Mouse (Mus musculus) lung, embryonic 15.5 days (tissue): ENCODE data around the gene Ldlrad3. TPM values are rescaled to one million over a fixed set of nuclear protein-coding genes. Genes with fewer than 3 reads are reported as not detected.

Experiments used
- ATAC-seq: fragments of 200-750 bp; cut with Nextera tagmentation; 2 replicates; pipeline ENCODE4 v1.8.0; 2017; ENCODE audit warnings: moderate number of reproducible peaks, borderline replicate concordance; ENCODE audit not compliant: low FRiP score, low TSS enrichment; ENCODE audit errors: extremely low read depth
- H3K27ac ChIP-seq: fragments of 300-500 bp; sonication (generic); 2 replicates; pipeline ENCODE4 v1.5.1; 2015; ENCODE audit warnings: moderate library complexity, mild to moderate bottlenecking, inconsistent platforms
- H3K27me3 ChIP-seq: fragments of 300-500 bp; sonication (generic); 2 replicates; pipeline ENCODE4 v1.6.1; 2015; ENCODE audit warnings: inconsistent platforms
- H3K36me3 ChIP-seq: fragments of 300-500 bp; sonication (generic); 2 replicates; pipeline ENCODE4 v1.6.1; 2015; ENCODE audit warnings: inconsistent platforms
- H3K4me1 ChIP-seq: fragments of 300-500 bp; sonication (generic); 2 replicates; pipeline ENCODE4 v1.6.1; 2015; ENCODE audit warnings: inconsistent platforms
- H3K4me2 ChIP-seq: fragments of 300-500 bp; sonication (generic); 2 replicates; pipeline ENCODE4 v1.6.1; 2015; ENCODE audit warnings: inconsistent platforms, mild to moderate bottlenecking, moderate library complexity
- H3K4me3 ChIP-seq: fragments of 300-500 bp; sonication (generic); 2 replicates; pipeline ENCODE4 v1.5.1; 2015; ENCODE audit warnings: mild to moderate bottlenecking, inconsistent platforms
- H3K9ac ChIP-seq: fragments of 300-500 bp; sonication (generic); 2 replicates; pipeline ENCODE4 v1.6.1; 2015; ENCODE audit warnings: inconsistent platforms
- H3K9me3 ChIP-seq: fragments of 300-500 bp; sonication (generic); 2 replicates; pipeline ENCODE4 v1.6.1; 2016; ENCODE audit warnings: inconsistent platforms
- WGBS: fragments of 180-500 bp; shearing (Covaris S2); methylation state at CpG from one replicate; pipeline ENCODE4 v1.1.7; 2015; 5-methylcytosine and 5-hydroxymethylcytosine counted together
- polyA plus RNA-seq: library from polyadenylated mRNA; unstranded; fragments of >200 nt; fragmentation: Nextera tagmentation; extraction: Ambion mirVana; gene quantifications from 2 replicates; pipeline ENCODE4 v1.2.1, GENCODE M21; 2015

Ldlrad3 gene
- polyA plus RNA-seq, 1 experiment from 2014 or later = 48.5 TPM

GRCm38 (mm10) chr2:101978534-101979525 lies 207.4 kb downstream of the Ldlrad3 start:
- WGBS = 35% methylated on average over 21 of the region's 21 CpGs
- no peaks in the 10 kb centered on the region for H3K9me3 ChIP-seq
- ATAC-seq = no peak
- H3K4me1 ChIP-seq = peaks cover 47% of the 10 kb centered on the region
- no peaks in the 10 kb centered on the region for H3K27me3 ChIP-seq
- no peaks in the 10 kb centered on the region for H3K36me3 ChIP-seq
- no peak overlapping the region for H3K4me3 ChIP-seq
- H3K4me2 ChIP-seq = no peak overlapping the region
- no peak overlapping the region; the same call in 1 of the 2 replicates for H3K9ac ChIP-seq
- no peak overlapping the region for H3K27ac ChIP-seq

DNA sequence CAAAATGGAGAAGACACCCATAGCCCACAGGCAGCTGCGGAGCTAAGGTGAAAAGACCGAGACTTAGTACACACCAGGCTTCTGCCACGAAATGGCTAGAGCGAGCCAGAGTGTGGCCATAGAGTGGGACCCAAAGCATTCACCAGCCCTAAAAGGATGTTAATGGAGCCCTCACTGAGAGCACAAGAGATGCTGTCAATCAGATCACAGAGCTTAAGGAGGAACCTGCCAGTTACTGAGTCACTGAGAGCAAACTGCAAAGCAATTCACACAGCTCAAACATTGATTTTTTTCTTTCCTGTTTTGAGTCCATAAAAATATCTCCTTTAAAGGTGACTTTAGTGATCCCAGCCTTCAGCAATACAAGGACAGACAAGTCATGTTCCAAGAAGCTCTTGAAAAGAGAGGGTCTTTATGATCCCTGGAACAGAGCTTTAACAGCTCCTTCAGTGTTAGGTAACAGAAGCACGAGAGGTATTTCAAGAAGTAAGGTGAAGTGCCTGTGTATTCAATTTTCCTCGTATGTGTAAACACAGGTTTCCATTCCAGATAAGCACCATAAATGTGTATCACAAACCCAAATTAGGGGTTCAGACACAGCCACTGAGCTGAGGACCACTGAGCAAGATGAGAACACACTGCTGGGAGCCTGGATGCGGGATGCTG lies 209.7 kb downstream of the Ldlrad3 start:
- H3K9ac ChIP-seq = no peak overlapping the region
- no peaks in the 10 kb centered on the region for H3K36me3 ChIP-seq
- H3K27ac ChIP-seq = no peak overlapping the region
- peaks cover 25% of the 10 kb centered on the region for H3K4me1 ChIP-seq
- 72% methylated on average over 7 of the region's 7 CpGs for WGBS
- no peaks in the 10 kb centered on the region for H3K27me3 ChIP-seq
- no peaks in the 10 kb centered on the region for H3K9me3 ChIP-seq
- ATAC-seq = no peak
- H3K4me3 ChIP-seq = no peak overlapping the region
- no peak overlapping the region for H3K4me2 ChIP-seq

DNA sequence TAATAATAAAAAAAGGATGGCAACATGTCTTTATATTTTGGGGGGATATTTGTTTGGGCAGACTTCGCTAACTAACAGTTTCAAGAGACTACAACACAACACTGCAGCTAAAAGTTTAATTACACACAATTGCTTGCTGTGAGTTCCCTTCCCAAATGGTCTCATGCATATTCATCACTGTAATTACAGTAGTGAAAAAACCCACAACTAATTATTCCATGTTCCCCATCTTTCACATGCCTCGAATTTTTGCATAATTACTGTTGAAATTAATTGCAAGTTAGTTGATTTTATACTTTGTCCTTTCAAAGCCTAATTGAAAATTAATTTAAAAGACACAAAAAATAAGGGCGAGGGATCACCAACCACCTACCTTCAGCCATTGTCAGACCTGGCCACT lies 212.4 kb downstream of the Ldlrad3 start:
- Histone ChIP-seq H3K4me1 (peaks cover 14% of the 10 kb centered on the region), H3K4me2 (no peak overlapping the region), H3K27me3 (no peaks in the 10 kb centered on the region), H3K27ac (no peak overlapping the region), H3K4me3 (no peak overlapping the region), H3K9me3 (no peaks in the 10 kb centered on the region), H3K9ac (no peak overlapping the region), H3K36me3 (no peaks in the 10 kb centered on the region)
- no peak for ATAC-seq
- WGBS = 85% methylated on average over 3 of the region's 3 CpGs

- no peak overlapping the region for H3K9ac ChIP-seq
- H3K27ac ChIP-seq = no peak overlapping the region
- ATAC-seq = no peak
- WGBS = 27% methylated on average over 4 of the region's 4 CpGs
- peaks cover 26% of the 10 kb centered on the region for H3K4me1 ChIP-seq
- H3K36me3 ChIP-seq = no peaks in the 10 kb centered on the region
- no peak overlapping the region for H3K4me2 ChIP-seq
- H3K4me3 ChIP-seq = no peak overlapping the region
- no peaks in the 10 kb centered on the region for H3K27me3 ChIP-seq
- no peaks in the 10 kb centered on the region for H3K9me3 ChIP-seq
Observed at GRCm38 (mm10) chr2:101967601-101968000, 218.6 kb downstream of the Ldlrad3 start.

- no peaks in the 10 kb centered on the region for H3K9me3 ChIP-seq
- WGBS = 44% methylated on average over 7 of the region's 7 CpGs
- H3K4me1 ChIP-seq = peaks cover 26% of the 10 kb centered on the region
- ATAC-seq = no peak
- no peaks in the 10 kb centered on the region for H3K36me3 ChIP-seq
- H3K27ac ChIP-seq = no peak overlapping the region
- H3K4me3 ChIP-seq = no peak overlapping the region
- H3K9ac ChIP-seq = no peak overlapping the region
- H3K27me3 ChIP-seq = no peaks in the 10 kb centered on the region
- H3K4me2 ChIP-seq = no peak overlapping the region
Observed at GRCm38 (mm10) chr2:101967152-101967551, 219.0 kb downstream of the Ldlrad3 start.

GRCm38 (mm10) chr2:101966017-101966416 lies 220.2 kb downstream of the Ldlrad3 start:
- WGBS = 66% methylated on average over 4 of the region's 4 CpGs
- no peak overlapping the region for H3K4me2 ChIP-seq
- H3K4me1 ChIP-seq = peaks cover 33% of the 10 kb centered on the region
- no peaks in the 10 kb centered on the region for H3K9me3 ChIP-seq
- no peak overlapping the region for H3K9ac ChIP-seq
- no peak overlapping the region for H3K4me3 ChIP-seq
- H3K27ac ChIP-seq = no peak overlapping the region
- no peak for ATAC-seq
- H3K36me3 ChIP-seq = no peaks in the 10 kb centered on the region
- H3K27me3 ChIP-seq = no peaks in the 10 kb centered on the region

GRCm38 (mm10) chr2:101965515-101965914 lies 220.7 kb downstream of the Ldlrad3 start:
- WGBS = 44% methylated on average over 5 of the region's 5 CpGs

DNA sequence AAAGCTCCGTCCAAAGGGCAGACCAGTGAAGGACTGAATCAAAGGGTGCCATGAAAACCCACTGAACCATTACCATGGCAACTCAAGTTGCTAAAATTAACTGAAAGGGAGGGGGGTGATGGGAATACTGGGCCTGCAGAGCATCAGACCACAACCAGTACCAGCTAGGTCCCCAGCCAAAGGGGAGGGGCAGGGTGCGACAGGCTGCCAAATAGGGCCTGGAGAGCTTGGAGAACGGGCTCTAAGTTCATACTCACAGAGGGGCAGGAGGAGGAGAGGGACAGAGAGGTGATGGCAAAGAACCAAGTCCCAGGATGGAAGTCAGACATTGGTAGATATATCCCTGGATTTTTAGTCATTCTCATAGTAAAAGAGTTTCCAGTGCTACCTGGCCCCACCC lies 222.8 kb downstream of the Ldlrad3 start:
- no peak overlapping the region for H3K4me3 ChIP-seq
- ATAC-seq = no peak
- H3K9ac ChIP-seq = no peak overlapping the region
- no peaks in the 10 kb centered on the region for H3K36me3 ChIP-seq
- peaks cover 42% of the 10 kb centered on the region for H3K4me1 ChIP-seq
- H3K9me3 ChIP-seq = no peaks in the 10 kb centered on the region
- H3K27me3 ChIP-seq = no peaks in the 10 kb centered on the region
- no peak overlapping the region for H3K27ac ChIP-seq
- 70% methylated on average over 3 of the region's 3 CpGs for WGBS
- no peak overlapping the region for H3K4me2 ChIP-seq

More at GRCm38 (mm10) chr2:101965515-101965914, 220.7 kb downstream of the Ldlrad3 start:
- Histone ChIP-seq H3K27ac (no peak overlapping the region), H3K9me3 (no peaks in the 10 kb centered on the region), H3K4me2 (no peak overlapping the region), H3K36me3 (no peaks in the 10 kb centered on the region), H3K27me3 (no peaks in the 10 kb centered on the region), H3K4me1 (peaks cover 38% of the 10 kb centered on the region), H3K9ac (no peak overlapping the region), H3K4me3 (no peak overlapping the region)
- peak; percentile 39; the same call in 1 of the 2 replicates for ATAC-seq

- Histone ChIP-seq H3K9me3 (no peaks in the 10 kb centered on the region), H3K4me2 (no peak overlapping the region), H3K27me3 (no peaks in the 10 kb centered on the region), H3K36me3 (no peaks in the 10 kb centered on the region), H3K27ac (no peak overlapping the region), H3K9ac (no peak overlapping the region), H3K4me3 (no peak overlapping the region), H3K4me1 (peaks cover 34% of the 10 kb centered on the region)
- 68% methylated on average over 7 of the region's 7 CpGs for WGBS
- ATAC-seq = no peak
Observed at GRCm38 (mm10) chr2:101962349-101962748, 223.8 kb downstream of the Ldlrad3 start.

- Histone ChIP-seq H3K27ac (no peak overlapping the region), H3K4me2 (no peak overlapping the region), H3K4me1 (peaks cover 32% of the 10 kb centered on the region), H3K27me3 (no peaks in the 10 kb centered on the region), H3K36me3 (no peaks in the 10 kb centered on the region), H3K9ac (no peak overlapping the region), H3K9me3 (no peaks in the 10 kb centered on the region), H3K4me3 (no peak overlapping the region)
- no peak for ATAC-seq
- 81% methylated on average over 1 of the region's 1 CpGs for WGBS
Observed at GRCm38 (mm10) chr2:101961391-101961790, 224.8 kb downstream of the Ldlrad3 start.

DNA sequence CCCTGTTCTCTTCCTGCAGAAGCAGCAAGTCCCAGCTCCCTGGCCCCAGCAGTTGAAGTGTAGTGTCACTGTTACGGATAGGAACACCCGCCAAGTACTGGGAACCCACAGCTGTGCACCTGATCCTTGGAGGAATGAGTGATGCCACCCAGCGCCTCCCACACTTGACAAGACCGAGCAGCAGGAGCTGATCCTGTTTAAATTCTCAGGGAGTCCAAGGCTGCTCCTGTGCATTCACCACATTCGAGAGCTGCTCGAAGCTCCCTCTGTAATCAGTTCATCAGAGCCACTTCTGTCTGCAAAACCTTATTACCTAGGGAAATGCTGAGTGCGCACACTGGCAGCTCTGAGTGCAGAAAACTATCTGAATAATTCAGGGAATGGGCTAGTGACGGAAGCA lies 225.5 kb downstream of the Ldlrad3 start:
- Histone ChIP-seq H3K27ac (no peak overlapping the region), H3K27me3 (no peaks in the 10 kb centered on the region), H3K36me3 (no peaks in the 10 kb centered on the region), H3K9me3 (no peaks in the 10 kb centered on the region), H3K4me1 (peaks cover 29% of the 10 kb centered on the region), H3K4me2 (no peak overlapping the region), H3K4me3 (no peak overlapping the region), H3K9ac (no peak overlapping the region)
- WGBS = 44% methylated on average over 8 of the region's 8 CpGs
- ATAC-seq = peak; percentile 37; the same call in 1 of the 2 replicates

GRCm38 (mm10) chr2:101956125-101956524 lies 230.1 kb downstream of the Ldlrad3 start:
- WGBS = 67% methylated on average over 10 of the region's 10 CpGs

More at GRCm38 (mm10) chr2:101956125-101956524, 230.1 kb downstream of the Ldlrad3 start:
- no peak for ATAC-seq
- H3K4me2 ChIP-seq = no peak overlapping the region
- H3K4me1 ChIP-seq = peaks cover 21% of the 10 kb centered on the region
- no peak overlapping the region for H3K9ac ChIP-seq
- no peaks in the 10 kb centered on the region for H3K9me3 ChIP-seq
- H3K36me3 ChIP-seq = peaks cover 18% of the 10 kb centered on the region; the same call in 1 of the 2 replicates
- H3K4me3 ChIP-seq = no peak overlapping the region
- no peak overlapping the region for H3K27ac ChIP-seq
- no peaks in the 10 kb centered on the region for H3K27me3 ChIP-seq
